Mouse (Mus musculus) embryonic facial prominence, embryonic 11.5 days (tissue): ENCODE results near the gene Serpina3g. TPM values are rescaled to one million over a fixed set of nuclear protein-coding genes. Genes with fewer than 3 reads are reported as not detected.
"Not testable (repeated sequence)": the region's sequence is repeated elsewhere in the genome, so short reads cannot be mapped to it uniquely, and the experiment has no call there.

Experiments used
- ATAC-seq: fragments of 200-750 bp; cut with Nextera tagmentation; replicated peaks from 2 replicates; pipeline ENCODE4 v1.8.0; 2017; ENCODE audit warnings: low read depth; ENCODE audit not compliant: insufficient number of reproducible peaks, low FRiP score, low TSS enrichment
- DNase-seq: peaks from one replicate; pipeline ENCODE4 v3.0.0-alpha.2; 2015; ENCODE audit warnings: low spot score
- H3K27ac ChIP-seq: fragments of 300-500 bp; sonication (generic); replicated peaks from 2 replicates; pipeline ENCODE4 v1.5.1; 2014; ENCODE audit warnings: mild to moderate bottlenecking, low read depth, low read length, control low read depth
- H3K27me3 ChIP-seq: fragments of 300-500 bp; sonication (generic); 2 replicates; pipeline ENCODE4 v1.6.1; 2014; ENCODE audit warnings: mild to moderate bottlenecking, low read length, moderate library complexity, mixed read lengths; ENCODE audit not compliant: control insufficient read depth, insufficient read depth
- H3K36me3 ChIP-seq: fragments of 300-500 bp; sonication (generic); replicated peaks from 2 replicates; pipeline ENCODE4 v1.6.1; 2014; ENCODE audit warnings: low read depth, mild to moderate bottlenecking, low read length, moderate library complexity, mixed read lengths; ENCODE audit not compliant: control insufficient read depth, insufficient read depth
- H3K4me1 ChIP-seq: fragments of 300-500 bp; sonication (generic); 2 replicates; pipeline ENCODE4 v1.6.1; 2014; ENCODE audit warnings: low read length, mixed read lengths; ENCODE audit not compliant: control insufficient read depth, insufficient read depth
- H3K4me2 ChIP-seq: fragments of 300-500 bp; sonication (generic); 2 replicates; pipeline ENCODE4 v1.6.1; 2014; ENCODE audit warnings: low read depth, mild to moderate bottlenecking, control low read depth, low read length, moderate library complexity
- H3K4me3 ChIP-seq: fragments of 300-500 bp; sonication (generic); 2 replicates; pipeline ENCODE4 v1.5.1; 2014; ENCODE audit warnings: low read depth, low read length, control low read depth
- H3K9ac ChIP-seq: fragments of 300-500 bp; sonication (generic); replicated peaks from 2 replicates; pipeline ENCODE4 v1.6.1; 2014; ENCODE audit warnings: mild to moderate bottlenecking, control low read depth, low read length
- H3K9me3 ChIP-seq: fragments of 300-500 bp; sonication (generic); replicated peaks from 2 replicates; pipeline ENCODE4 v1.6.1; 2016; ENCODE audit warnings: mild to moderate bottlenecking, low read length, inconsistent platforms, mixed read lengths; ENCODE audit not compliant: control insufficient read depth
- WGBS: fragments of 180-500 bp; shearing (Covaris S2); extraction: QIAGEN DNeasy Blood & Tissue Kit; methylation state at CpG from one replicate; pipeline ENCODE4 v1.1.7; 2014; 5-methylcytosine and 5-hydroxymethylcytosine counted together
- polyA plus RNA-seq: library from polyadenylated mRNA; unstranded; fragments of >200 nt; fragmentation: Nextera tagmentation; extraction: Ambion mirVana; gene quantifications from 2 replicates; pipeline ENCODE4 v1.2.1, GENCODE M21; 2014

The Serpina3g gene
- polyA plus RNA-seq, 1 experiment from 2014 or later, result 0.35 TPM

GRCm38 (mm10) chr12:104221616-104222015 lies 14.4 kb upstream of the Serpina3g start:
- Histone ChIP-seq H3K4me1 (no peaks in the 10 kb centered on the region), H3K36me3 (no peaks in the 10 kb centered on the region), H3K27me3 (no peaks in the 10 kb centered on the region), H3K9me3 (no peaks in the 10 kb centered on the region), H3K9ac (no peak overlapping the region), H3K4me2 (no peak overlapping the region), H3K27ac (no peak overlapping the region), H3K4me3 (no peak overlapping the region)
- DNase-seq (no peak), ATAC-seq (no peak)
- WGBS, result 76% methylated on average over 1 of the region's 1 CpGs

GRCm38 (mm10) chr12:104223690-104224089 lies 12.4 kb upstream of the Serpina3g start:
- H3K27me3 ChIP-seq, result no peaks in the 10 kb centered on the region
- no peak overlapping the region for H3K27ac ChIP-seq
- 58% methylated on average over 1 of the region's 1 CpGs for WGBS
- no peaks in the 10 kb centered on the region for H3K4me1 ChIP-seq
- H3K4me2 ChIP-seq, result no peak overlapping the region
- DNase-seq (no peak), ATAC-seq (no peak)
- H3K9ac ChIP-seq, result no peak overlapping the region
- no peak overlapping the region for H3K4me3 ChIP-seq
- H3K9me3 ChIP-seq, result no peaks in the 10 kb centered on the region
- H3K36me3 ChIP-seq, result no peaks in the 10 kb centered on the region

DNA sequence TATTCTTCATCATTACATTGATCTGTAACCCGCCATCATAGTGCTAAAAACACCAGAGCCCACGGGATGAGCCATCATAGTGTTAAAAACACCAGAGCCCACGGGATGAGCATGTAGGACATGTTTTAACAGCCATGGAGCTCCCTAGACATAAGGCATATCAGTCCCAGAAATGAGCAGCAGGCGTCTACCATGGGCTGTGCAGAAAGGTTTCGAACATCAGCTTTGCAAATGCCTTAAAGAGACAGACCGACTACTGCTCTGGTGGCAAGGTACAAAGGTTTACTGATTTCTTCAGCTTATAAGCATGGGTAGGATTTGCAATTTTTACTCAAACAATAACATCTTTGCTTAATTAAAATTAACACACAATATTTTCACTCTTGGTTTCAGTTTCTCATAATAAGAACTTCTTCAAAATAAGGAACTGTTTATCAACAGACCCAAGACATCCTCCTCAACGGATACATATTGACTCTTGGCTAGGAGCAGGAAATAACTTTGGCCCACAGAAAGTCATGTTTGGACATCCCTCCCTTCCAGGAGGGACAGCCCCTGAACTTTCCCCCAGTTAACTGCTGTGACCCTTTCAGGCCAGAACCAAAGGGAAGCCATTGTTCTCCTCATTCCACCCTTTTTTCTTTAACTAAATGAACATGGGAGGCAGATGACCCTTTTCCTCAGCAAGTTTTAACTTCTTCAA lies 11.3 kb upstream of the Serpina3g start:
- Histone ChIP-seq H3K27me3 (no peaks in the 10 kb centered on the region), H3K27ac (no peak overlapping the region), H3K4me2 (no peak overlapping the region), H3K9ac (no peak overlapping the region), H3K9me3 (no peaks in the 10 kb centered on the region), H3K36me3 (no peaks in the 10 kb centered on the region), H3K4me3 (no peak overlapping the region), H3K4me1 (no peaks in the 10 kb centered on the region)
- 62% methylated on average over 7 of the region's 7 CpGs for WGBS
- no peak for DNase-seq
- no peak for ATAC-seq

- 55% methylated on average over 2 of the region's 2 CpGs for WGBS
- H3K4me1 ChIP-seq, result no peaks in the 10 kb centered on the region
- H3K27ac ChIP-seq, result no peak overlapping the region
- H3K36me3 ChIP-seq, result no peaks in the 10 kb centered on the region
- no peaks in the 10 kb centered on the region for H3K27me3 ChIP-seq
- H3K9me3 ChIP-seq, result no peaks in the 10 kb centered on the region
- no peak overlapping the region for H3K4me2 ChIP-seq
- DNase-seq, result no peak
- no peak overlapping the region for H3K4me3 ChIP-seq
- no peak overlapping the region for H3K9ac ChIP-seq
- ATAC-seq, result no peak
These were observed 5.3 kb upstream of the Serpina3g start for GRCm38 (mm10) chr12:104230762-104231161.

DNA sequence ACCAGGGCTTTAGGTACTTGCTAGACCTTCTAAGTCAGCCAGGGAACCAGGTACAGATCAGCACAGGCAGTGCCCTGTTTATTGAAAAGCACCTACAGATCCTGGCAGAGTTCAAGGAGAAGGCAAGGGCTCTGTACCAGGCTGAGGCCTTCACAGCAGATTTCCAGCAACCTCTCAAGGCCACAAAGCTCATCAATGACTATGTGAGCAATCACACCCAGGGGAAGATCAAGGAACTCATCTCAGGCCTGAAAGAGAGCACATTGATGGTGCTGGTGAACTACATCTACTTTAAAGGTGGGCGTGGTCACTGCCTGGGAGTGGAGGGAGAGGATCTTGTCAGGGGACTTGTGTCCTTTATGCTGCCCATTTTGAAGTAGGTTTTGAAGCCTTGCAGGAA lies 2.0 kb downstream of the Serpina3g start:
- not testable (repeated sequence) for ATAC-seq, H3K36me3 ChIP-seq, H3K4me3 ChIP-seq, DNase-seq, H3K27me3 ChIP-seq, H3K9me3 ChIP-seq, H3K4me2 ChIP-seq, H3K9ac ChIP-seq, H3K4me1 ChIP-seq, H3K27ac ChIP-seq
- 88% methylated on average over 1 of the region's 1 CpGs for WGBS

DNA sequence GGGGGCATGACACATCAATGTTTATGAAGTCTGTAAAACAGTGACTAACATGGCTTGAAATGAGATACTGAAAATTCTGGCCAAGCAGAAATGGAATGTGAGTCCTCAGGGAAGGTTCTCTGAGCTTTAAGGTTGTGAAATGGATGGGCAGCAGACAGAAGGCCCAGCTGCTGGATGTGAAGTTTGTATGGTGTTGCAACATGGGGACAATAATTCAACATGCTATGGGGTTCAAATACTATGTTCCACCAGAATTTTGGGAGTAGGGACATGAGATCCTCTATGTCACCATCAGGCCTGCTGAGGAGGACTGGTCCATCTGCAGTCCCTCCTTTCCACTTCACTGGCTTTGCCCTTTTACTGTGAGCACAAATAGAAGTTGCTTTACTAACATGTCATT lies 7.3 kb downstream of the Serpina3g start:
- DNase-seq (no peak), ATAC-seq (no peak)
- H3K4me2 ChIP-seq, result no peak overlapping the region
- no peak overlapping the region for H3K4me3 ChIP-seq
- H3K36me3 ChIP-seq, result no peaks in the 10 kb centered on the region
- no peaks in the 10 kb centered on the region for H3K9me3 ChIP-seq
- H3K4me1 ChIP-seq, result no peaks in the 10 kb centered on the region
- no peak overlapping the region for H3K9ac ChIP-seq
- no peaks in the 10 kb centered on the region for H3K27me3 ChIP-seq
- no peak overlapping the region for H3K27ac ChIP-seq

DNA sequence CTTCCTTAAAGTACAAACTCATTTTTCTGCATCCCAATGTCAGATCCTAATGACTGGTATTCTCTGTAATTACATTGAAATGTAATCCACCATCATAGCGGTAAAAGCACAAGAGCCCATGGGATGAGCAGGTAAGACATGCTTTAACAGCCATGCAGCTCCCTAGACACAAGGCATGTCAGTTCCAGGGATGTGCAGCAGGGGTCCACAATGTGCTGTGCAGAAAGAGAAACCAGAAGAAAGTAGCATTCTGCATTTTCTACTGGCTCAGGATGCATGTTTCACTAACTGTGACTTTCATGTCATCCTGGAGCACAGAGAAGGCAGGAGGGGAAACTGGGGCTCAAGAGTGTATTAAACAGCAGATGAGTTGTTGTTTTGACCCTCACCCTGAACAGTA lies 9.0 kb downstream of the Serpina3g start:
- DNase-seq (peak; percentile 8), ATAC-seq (no peak)
- H3K9ac ChIP-seq, result no peak overlapping the region
- WGBS, result 62% methylated on average over 1 of the region's 1 CpGs
- no peaks in the 10 kb centered on the region for H3K4me1 ChIP-seq
- no peak overlapping the region for H3K4me3 ChIP-seq
- H3K27me3 ChIP-seq, result no peaks in the 10 kb centered on the region
- no peak overlapping the region for H3K4me2 ChIP-seq
- no peak overlapping the region for H3K27ac ChIP-seq
- no peaks in the 10 kb centered on the region for H3K36me3 ChIP-seq
- no peaks in the 10 kb centered on the region for H3K9me3 ChIP-seq

DNA sequence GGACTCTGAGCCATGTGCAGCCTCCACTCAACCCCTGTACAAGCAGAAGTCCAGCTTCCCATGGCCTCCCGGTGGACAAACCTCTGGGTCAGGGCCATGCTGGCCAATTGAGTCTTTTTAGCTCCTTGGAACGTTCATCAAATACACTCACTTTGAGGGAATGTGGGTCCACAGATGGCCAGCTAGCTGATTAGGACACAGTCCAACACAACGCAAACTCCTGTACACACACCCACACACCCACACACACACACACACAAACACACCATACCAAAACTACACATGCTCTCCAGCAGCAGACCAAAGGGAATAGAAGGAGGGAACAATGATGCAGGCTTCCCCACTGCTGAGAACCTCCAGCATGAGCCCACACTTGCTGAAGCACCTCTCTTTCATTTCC lies 9.6 kb downstream of the Serpina3g start:
- H3K4me3 ChIP-seq, result no peak overlapping the region
- H3K9me3 ChIP-seq, result no peaks in the 10 kb centered on the region
- H3K27ac ChIP-seq, result no peak overlapping the region
- 78% methylated on average over 3 of the region's 3 CpGs for WGBS
- ATAC-seq, result no peak
- no peak for DNase-seq
- H3K9ac ChIP-seq, result no peak overlapping the region
- H3K4me1 ChIP-seq, result no peaks in the 10 kb centered on the region
- H3K36me3 ChIP-seq, result no peaks in the 10 kb centered on the region
- H3K27me3 ChIP-seq, result no peaks in the 10 kb centered on the region
- H3K4me2 ChIP-seq, result no peak overlapping the region
